Mouse (Mus musculus): ENCODE measurements around the gene Cdc27. TPM values are rescaled to one million over a fixed set of nuclear protein-coding genes. Genes with fewer than 3 reads are reported as not detected.

Gene Cdc27
- polyA plus RNA-seq, 1 experiment, result 10.6 TPM

GRCm38 (mm10) chr11:104536843-104537242 lies 13.6 kb downstream of the Cdc27 start:
- Histone ChIP-seq H3K36me3 (ENCODE audit: control insufficient read depth, insufficient read depth, low read length) (peaks cover 35% of the 10 kb centered on the region), H3K27me3 (ENCODE audit: control insufficient read depth, insufficient read depth, low read length) (no peaks in the 10 kb centered on the region), H3K4me3 (ENCODE audit: control insufficient read depth, insufficient read depth, low read length) (no peak overlapping the region), H3K4me1 (replicated peaks; ENCODE audit: control insufficient read depth, insufficient read depth, low read length) (no peaks in the 10 kb centered on the region), H3K27ac (ENCODE audit: control insufficient read depth, insufficient read depth, low read length) (no peak overlapping the region)
- TF ChIP-seq POLR2A (IDR thresholded peaks at IDR 0.05; ENCODE audit: control insufficient read depth, extremely low read depth, insufficient read depth, low read length, poor library complexity) (no peak), CTCF (IDR thresholded peaks at IDR 0.05; ENCODE audit: borderline replicate concordance, control insufficient read depth, extremely low read depth, insufficient read depth, low read length, poor library complexity) (no peak)
- DNase-seq, result no peak
- 59% methylated on average over 2 of the region's 2 CpGs for WGBS

GRCm38 (mm10) chr11:104525935-104526334 lies 24.5 kb downstream of the Cdc27 start:
- Histone ChIP-seq H3K27me3 (ENCODE audit: control insufficient read depth, insufficient read depth, low read length) (no peaks in the 10 kb centered on the region), H3K27ac (ENCODE audit: control insufficient read depth, insufficient read depth, low read length) (no peak overlapping the region), H3K4me3 (ENCODE audit: control insufficient read depth, insufficient read depth, low read length) (no peak overlapping the region), H3K36me3 (ENCODE audit: control insufficient read depth, insufficient read depth, low read length) (peaks cover 84% of the 10 kb centered on the region), H3K4me1 (replicated peaks; ENCODE audit: control insufficient read depth, insufficient read depth, low read length) (no peaks in the 10 kb centered on the region)
- DNase-seq, result no peak
- 96% methylated on average over 6 of the region's 6 CpGs for WGBS
- no peak for TF ChIP-seq POLR2A (IDR thresholded peaks at IDR 0.05; ENCODE audit: control insufficient read depth, extremely low read depth, insufficient read depth, low read length, poor library complexity)
- TF ChIP-seq CTCF (IDR thresholded peaks at IDR 0.05; ENCODE audit: borderline replicate concordance, control insufficient read depth, extremely low read depth, insufficient read depth, low read length, poor library complexity), result no peak

- no peak for TF ChIP-seq CTCF (IDR thresholded peaks at IDR 0.05; ENCODE audit: borderline replicate concordance, control insufficient read depth, extremely low read depth, insufficient read depth, low read length, poor library complexity)
- TF ChIP-seq POLR2A (IDR thresholded peaks at IDR 0.05; ENCODE audit: control insufficient read depth, extremely low read depth, insufficient read depth, low read length, poor library complexity), result no peak
- Histone ChIP-seq H3K27ac (ENCODE audit: control insufficient read depth, insufficient read depth, low read length) (no peak overlapping the region), H3K36me3 (ENCODE audit: control insufficient read depth, insufficient read depth, low read length) (peaks cover 74% of the 10 kb centered on the region), H3K4me1 (replicated peaks; ENCODE audit: control insufficient read depth, insufficient read depth, low read length) (no peaks in the 10 kb centered on the region), H3K27me3 (ENCODE audit: control insufficient read depth, insufficient read depth, low read length) (no peaks in the 10 kb centered on the region), H3K4me3 (ENCODE audit: control insufficient read depth, insufficient read depth, low read length) (no peak overlapping the region)
- WGBS, result 97% methylated on average over 4 of the region's 4 CpGs
- no peak for DNase-seq
Observed at GRCm38 (mm10) chr11:104512436-104512835, 38.0 kb downstream of the Cdc27 start.

- peak; percentile 18 for DNase-seq
- Histone ChIP-seq H3K27me3 (ENCODE audit: control insufficient read depth, insufficient read depth, low read length) (no peaks in the 10 kb centered on the region), H3K27ac (ENCODE audit: control insufficient read depth, insufficient read depth, low read length) (no peak overlapping the region), H3K4me3 (ENCODE audit: control insufficient read depth, insufficient read depth, low read length) (no peak overlapping the region), H3K4me1 (replicated peaks; ENCODE audit: control insufficient read depth, insufficient read depth, low read length) (no peaks in the 10 kb centered on the region), H3K36me3 (ENCODE audit: control insufficient read depth, insufficient read depth, low read length) (peaks cover 74% of the 10 kb centered on the region)
- TF ChIP-seq CTCF (IDR thresholded peaks at IDR 0.05; ENCODE audit: borderline replicate concordance, control insufficient read depth, extremely low read depth, insufficient read depth, low read length, poor library complexity) (no peak), POLR2A (IDR thresholded peaks at IDR 0.05; ENCODE audit: control insufficient read depth, extremely low read depth, insufficient read depth, low read length, poor library complexity) (no peak)
- whole genome bisulfite sequencing, result 95% methylated on average over 2 of the region's 2 CpGs
Observed at GRCm38 (mm10) chr11:104510606-104511005, 39.8 kb downstream of the Cdc27 start.

- Histone ChIP-seq H3K27me3 (ENCODE audit: control insufficient read depth, insufficient read depth, low read length) (no peaks in the 10 kb centered on the region), H3K36me3 (ENCODE audit: control insufficient read depth, insufficient read depth, low read length) (peaks cover 76% of the 10 kb centered on the region), H3K4me3 (ENCODE audit: control insufficient read depth, insufficient read depth, low read length) (no peak overlapping the region), H3K27ac (ENCODE audit: control insufficient read depth, insufficient read depth, low read length) (no peak overlapping the region), H3K4me1 (replicated peaks; ENCODE audit: control insufficient read depth, insufficient read depth, low read length) (no peaks in the 10 kb centered on the region)
- DNase-seq, result no peak
- TF ChIP-seq POLR2A (IDR thresholded peaks at IDR 0.05; ENCODE audit: control insufficient read depth, extremely low read depth, insufficient read depth, low read length, poor library complexity), result no peak
- no peak for TF ChIP-seq CTCF (IDR thresholded peaks at IDR 0.05; ENCODE audit: borderline replicate concordance, control insufficient read depth, extremely low read depth, insufficient read depth, low read length, poor library complexity)
- 76% methylated on average over 4 of the region's 4 CpGs for WGBS
Observed at GRCm38 (mm10) chr11:104508455-104508854, 42.0 kb downstream of the Cdc27 start.

- H3K4me3 ChIP-seq (ENCODE audit: control insufficient read depth, insufficient read depth, low read length), result no peak overlapping the region
- no peaks in the 10 kb centered on the region for H3K4me1 ChIP-seq (replicated peaks; ENCODE audit: control insufficient read depth, insufficient read depth, low read length)
- WGBS, result 85% methylated on average over 3 of the region's 3 CpGs
- DNase-seq, result no peak
- TF ChIP-seq CTCF (IDR thresholded peaks at IDR 0.05; ENCODE audit: borderline replicate concordance, control insufficient read depth, extremely low read depth, insufficient read depth, low read length, poor library complexity), result no peak
- TF ChIP-seq POLR2A (IDR thresholded peaks at IDR 0.05; ENCODE audit: control insufficient read depth, extremely low read depth, insufficient read depth, low read length, poor library complexity), result no peak
- H3K27ac ChIP-seq (ENCODE audit: control insufficient read depth, insufficient read depth, low read length), result no peak overlapping the region
- no peaks in the 10 kb centered on the region for H3K27me3 ChIP-seq (ENCODE audit: control insufficient read depth, insufficient read depth, low read length)
- H3K36me3 ChIP-seq (ENCODE audit: control insufficient read depth, insufficient read depth, low read length), result no peaks in the 10 kb centered on the region
Observed at GRCm38 (mm10) chr11:104488292-104488691, 62.1 kb downstream of the Cdc27 start.

GRCm38 (mm10) chr11:104481971-104482370 lies 68.4 kb downstream of the Cdc27 start:
- Histone ChIP-seq H3K4me1 (replicated peaks; ENCODE audit: control insufficient read depth, insufficient read depth, low read length) (no peaks in the 10 kb centered on the region), H3K27me3 (ENCODE audit: control insufficient read depth, insufficient read depth, low read length) (no peaks in the 10 kb centered on the region), H3K36me3 (ENCODE audit: control insufficient read depth, insufficient read depth, low read length) (no peaks in the 10 kb centered on the region), H3K27ac (ENCODE audit: control insufficient read depth, insufficient read depth, low read length) (no peak overlapping the region), H3K4me3 (ENCODE audit: control insufficient read depth, insufficient read depth, low read length) (no peak overlapping the region)
- TF ChIP-seq POLR2A (IDR thresholded peaks at IDR 0.05; ENCODE audit: control insufficient read depth, extremely low read depth, insufficient read depth, low read length, poor library complexity), result no peak
- TF ChIP-seq CTCF (IDR thresholded peaks at IDR 0.05; ENCODE audit: borderline replicate concordance, control insufficient read depth, extremely low read depth, insufficient read depth, low read length, poor library complexity), result no peak
- no peak for DNase-seq
- 88% methylated on average over 8 of the region's 8 CpGs for WGBS

Measured in thymus, adult 2 months (tissue).